Mouse (Mus musculus) limb, embryonic 14.5 days (tissue): ENCODE data around the gene Leng1. TPM values are rescaled to one million over a fixed set of nuclear protein-coding genes. Genes with fewer than 3 reads are reported as not detected.
"Not testable (repeated sequence)": the region's sequence is repeated elsewhere in the genome, so short reads cannot be mapped to it uniquely, and the experiment has no call there.

Source experiments
- ATAC-seq: fragments of 200-750 bp; cut with Nextera tagmentation; 2 replicates; pipeline ENCODE4 v1.8.0; 2017; ENCODE audit warnings: low read depth, moderate number of reproducible peaks, moderate TSS enrichment; ENCODE audit not compliant: low FRiP score
- DNase-seq: peaks from one replicate; pipeline ENCODE4 v3.0.0-alpha.2; 2015; ENCODE audit warnings: low spot score
- H3K27ac ChIP-seq: fragments of 300-500 bp; sonication (generic); replicated peaks from 2 replicates; pipeline ENCODE4 v1.5.1; 2014; ENCODE audit warnings: low read depth, mild to moderate bottlenecking, low read length, moderate library complexity, mixed read lengths
- H3K27me3 ChIP-seq: fragments of 300-500 bp; sonication (generic); 2 replicates; pipeline ENCODE4 v1.6.1; 2014; ENCODE audit warnings: low read length, mixed read lengths; ENCODE audit not compliant: control insufficient read depth, insufficient read depth
- H3K36me3 ChIP-seq: fragments of 300-500 bp; sonication (generic); 2 replicates; pipeline ENCODE4 v1.6.1; 2014; ENCODE audit warnings: mild to moderate bottlenecking, low read length, moderate library complexity, mixed read lengths; ENCODE audit not compliant: control insufficient read depth, insufficient read depth
- H3K4me1 ChIP-seq: fragments of 300-500 bp; sonication (generic); 2 replicates; pipeline ENCODE4 v1.6.1; 2014; ENCODE audit warnings: antibody characterized with exemption, low read length, mixed read lengths; ENCODE audit not compliant: control insufficient read depth, insufficient read depth
- H3K4me2 ChIP-seq: fragments of 300-500 bp; sonication (generic); replicated peaks from 2 replicates; pipeline ENCODE4 v1.6.1; 2014; ENCODE audit warnings: low read depth, mild to moderate bottlenecking, low read length, moderate library complexity; ENCODE audit not compliant: severe bottlenecking
- H3K4me3 ChIP-seq: fragments of 300-500 bp; sonication (generic); replicated peaks from 2 replicates; pipeline ENCODE4 v1.5.1; 2014; ENCODE audit warnings: low read length
- H3K9ac ChIP-seq: fragments of 300-500 bp; sonication (generic); 2 replicates; pipeline ENCODE4 v1.6.1; 2014; ENCODE audit warnings: mild to moderate bottlenecking, low read depth, low read length, moderate library complexity; ENCODE audit not compliant: severe bottlenecking
- H3K9me3 ChIP-seq: fragments of 300-500 bp; sonication (generic); 2 replicates; pipeline ENCODE4 v1.6.1; 2016; ENCODE audit warnings: low read length; ENCODE audit not compliant: control insufficient read depth
- POLR2A ChIP-seq: fragments of 200-500 bp; IDR thresholded peaks from 2 replicates; pipeline ENCODE4 v1.8.0; 2012; ENCODE audit warnings: inconsistent platforms, mild to moderate bottlenecking, moderate library complexity, borderline replicate concordance; ENCODE audit not compliant: insufficient read depth, insufficient read length; ENCODE audit errors: extremely low read depth
- WGBS: fragments of 180-500 bp; shearing (Covaris S2); extraction: QIAGEN DNeasy Blood & Tissue Kit; methylation state at CpG from one replicate; pipeline ENCODE4 v1.1.7; 2014; 5-methylcytosine and 5-hydroxymethylcytosine counted together
- polyA plus RNA-seq, 2 experiments: library from polyadenylated mRNA; depleted of rRNA in 1 of 2; stranded (reverse) in 1 of 2; unstranded in 1 of 2; fragments of >200 nt; fragmentation: Nextera tagmentation in 1 of 2; extraction: Ambion mirVana in 1 of 2; gene quantifications; 2 replicates each; pipeline versions ENCODE4 v1.2.1 to v1.2.3; 2012 to 2014

The Leng1 gene
- polyA plus RNA-seq, 2 experiments, result 10.5 to 12.6 TPM

- peak; percentile 3; the same call in 1 of the 2 replicates for ATAC-seq
- under 1% methylated on average over 20 of the region's 20 CpGs for WGBS
These were observed 38.8 kb upstream of the Leng1 start for GRCm38 (mm10) chr7:3704475-3704874.

GRCm38 (mm10) chr7:3703879-3704441 lies 38.3 kb upstream of the Leng1 start, which contains the start of gene Rps9:
Gene Rps9 (plus strand): TSS chr7:3703993.
- peak; percentile 99 for DNase-seq
- 2% methylated on average over 42 of the region's 42 CpGs for WGBS
- TF ChIP-seq POLR2A, result peak; percentile 99; the same call in 1 of the 2 replicates
- Histone ChIP-seq H3K27ac (peak within 1 kb of the TSS; percentile 95), H3K9ac (peak within 1 kb of the TSS; percentile 92), H3K4me1 (peaks cover 3% of the 10 kb centered on the region; the same call in 1 of the 2 replicates), H3K9me3 (no peaks in the 10 kb centered on the region), H3K36me3 (peaks cover 57% of the 10 kb centered on the region), H3K27me3 (no peaks in the 10 kb centered on the region), H3K4me3 (peak within 1 kb of the TSS; percentile 74), H3K4me2 (peak within 1 kb of the TSS; percentile 87)
- peak; percentile 95 for ATAC-seq

More at GRCm38 (mm10) chr7:3704475-3704874, 38.8 kb upstream of the Leng1 start:
- Histone ChIP-seq H3K27ac (peak overlapping the region; percentile 95), H3K9me3 (no peaks in the 10 kb centered on the region), H3K4me3 (peak overlapping the region; percentile 74), H3K9ac (peak overlapping the region; percentile 92), H3K27me3 (no peaks in the 10 kb centered on the region), H3K36me3 (peaks cover 52% of the 10 kb centered on the region), H3K4me1 (peaks cover 3% of the 10 kb centered on the region; the same call in 1 of the 2 replicates), H3K4me2 (peak overlapping the region; percentile 87)
- TF ChIP-seq POLR2A, result no peak
- no peak for DNase-seq

- Histone ChIP-seq H3K9ac (peak overlapping the region; percentile 92), H3K4me3 (peak overlapping the region; percentile 74), H3K36me3 (peaks cover 64% of the 10 kb centered on the region), H3K4me2 (peak overlapping the region; percentile 87), H3K4me1 (peaks cover 3% of the 10 kb centered on the region; the same call in 1 of the 2 replicates), H3K27me3 (no peaks in the 10 kb centered on the region), H3K9me3 (no peaks in the 10 kb centered on the region), H3K27ac (peak overlapping the region; percentile 71; the same call in 1 of the 2 replicates)
- peak; percentile 5; the same call in 1 of the 2 replicates for ATAC-seq
- WGBS, result 21% methylated on average over 6 of the region's 6 CpGs
- no peak for TF ChIP-seq POLR2A
- no peak for DNase-seq
These were observed 37.7 kb upstream of the Leng1 start for GRCm38 (mm10) chr7:3703148-3703878.

GRCm38 (mm10) chr7:3698471-3698870 lies 32.8 kb upstream of the Leng1 start:
- TF ChIP-seq POLR2A, result no peak
- Histone ChIP-seq H3K4me1 (peaks cover 7% of the 10 kb centered on the region), H3K36me3 (peaks cover 49% of the 10 kb centered on the region), H3K4me3 (no peak overlapping the region), H3K4me2 (no peak overlapping the region), H3K27me3 (no peaks in the 10 kb centered on the region), H3K9me3 (no peaks in the 10 kb centered on the region), H3K9ac (no peak overlapping the region), H3K27ac (no peak overlapping the region)
- DNase-seq (no peak), ATAC-seq (no peak)
- WGBS, result 93% methylated on average over 6 of the region's 6 CpGs

GRCm38 (mm10) chr7:3694949-3695305 lies 29.3 kb upstream of the Leng1 start:
- Histone ChIP-seq H3K27ac (peak overlapping the region; percentile 94), H3K4me2 (peak overlapping the region; percentile 90), H3K4me3 (peak overlapping the region; percentile 78), H3K4me1 (peaks cover 13% of the 10 kb centered on the region), H3K9ac (peak overlapping the region; percentile 89), H3K36me3 (peaks cover 42% of the 10 kb centered on the region)
- not testable (repeated sequence) for ATAC-seq, DNase-seq, H3K9me3 ChIP-seq, H3K27me3 ChIP-seq
- 2% methylated on average over 9 of the region's 9 CpGs for WGBS
